Mouse (Mus musculus) ES-Bruce4 (cell line): ENCODE results near the gene Prl3c1. TPM values are rescaled to one million over a fixed set of nuclear protein-coding genes. Genes with fewer than 3 reads are reported as not detected.
"Not testable (repeated sequence)": the region's sequence is repeated elsewhere in the genome, so short reads cannot be mapped to it uniquely, and the experiment has no call there.

Experiments used
- H3K27ac ChIP-seq: 2 replicates; pipeline ENCODE4 v1.5.1; 2012; ENCODE audit warnings: low read length, inconsistent platforms; ENCODE audit not compliant: insufficient read depth
- H3K27me3 ChIP-seq: 2 replicates; pipeline ENCODE4 v1.6.1; 2012; ENCODE audit warnings: mild to moderate bottlenecking, low read length, inconsistent platforms; ENCODE audit not compliant: control insufficient read depth, poor library complexity, insufficient read depth, severe bottlenecking
- H3K36me3 ChIP-seq: 2 replicates; pipeline ENCODE4 v1.6.1; 2012; ENCODE audit warnings: inconsistent platforms, mild to moderate bottlenecking, low read length, moderate library complexity; ENCODE audit not compliant: control insufficient read depth, poor library complexity, insufficient read depth, severe bottlenecking
- H3K4me1 ChIP-seq: one replicate; pipeline ENCODE4 v1.8.1; 2011; ENCODE audit warnings: low read length; ENCODE audit not compliant: control insufficient read depth, insufficient read depth
- H3K4me3 ChIP-seq: 2 replicates; pipeline ENCODE4 v1.5.1; 2011; ENCODE audit warnings: low read depth, mild to moderate bottlenecking, low read length
- H3K9ac ChIP-seq: 2 replicates; pipeline ENCODE4 v1.6.1; 2012; ENCODE audit warnings: low read depth, mild to moderate bottlenecking, inconsistent platforms; ENCODE audit not compliant: poor library complexity, severe bottlenecking
- H3K9me3 ChIP-seq: replicated peaks from 2 replicates; pipeline ENCODE4 v1.6.1; 2012; ENCODE audit warnings: mild to moderate bottlenecking, low read length, inconsistent platforms; ENCODE audit not compliant: control insufficient read depth, poor library complexity, insufficient read depth, severe bottlenecking
- CTCF ChIP-seq: IDR thresholded peaks from one replicate; pipeline ENCODE4 v1.8.1; 2011; ENCODE audit warnings: low read depth, low read length
- EP300 ChIP-seq: IDR thresholded peaks from 2 replicates; pipeline ENCODE4 v1.6.1; 2011; ENCODE audit warnings: low read depth, low read length; ENCODE audit not compliant: insufficient read depth
- POLR2A ChIP-seq: IDR thresholded peaks from one replicate; pipeline ENCODE4 v1.8.1; 2011; ENCODE audit warnings: low read length; ENCODE audit not compliant: insufficient read depth
- polyA plus RNA-seq: library from polyadenylated mRNA; stranded (reverse); fragments of >200 nt; gene quantifications from 2 replicates; pipeline ENCODE4 v1.2.4, GENCODE M21; 2011; ENCODE audit warnings: low read depth; ENCODE audit not compliant: missing spikeins, insufficient read depth, insufficient read length

Gene Prl3c1
- not detected in 2 replicates for polyA plus RNA-seq

DNA sequence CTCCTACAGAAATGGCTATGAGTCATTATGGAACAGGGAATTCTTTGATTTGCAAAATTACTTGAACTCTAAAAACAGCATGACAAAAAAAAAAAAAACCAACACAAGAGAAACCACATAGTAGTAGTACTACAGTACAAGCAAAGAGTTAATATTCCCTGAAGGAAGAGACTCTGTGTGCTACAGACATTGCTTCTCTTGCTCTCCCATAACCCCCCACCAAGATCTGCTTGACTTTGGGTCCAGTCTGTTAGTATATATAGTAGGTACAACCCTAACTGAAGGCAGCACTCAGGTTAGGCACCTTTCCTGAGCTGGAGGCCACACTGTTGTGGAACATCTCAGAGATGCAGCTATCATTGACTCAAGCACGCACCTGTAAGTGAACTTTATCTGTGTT, at the start of gene Prl3c1:
Gene Prl3c1, plus strand, starts transcription at position 301 of the 400 bp plus-strand sequence.
- Histone ChIP-seq H3K27ac (no peak within 1 kb of the TSS), H3K4me1 (no peaks in the 10 kb centered on the region), H3K9me3 (no peaks in the 10 kb centered on the region; the same call in 1 of the 2 replicates), H3K36me3 (no peaks in the 10 kb centered on the region), H3K9ac (no peak within 1 kb of the TSS), H3K27me3 (no peaks in the 10 kb centered on the region), H3K4me3 (no peak within 1 kb of the TSS)
- TF ChIP-seq CTCF = no peak
- TF ChIP-seq POLR2A = no peak
- TF ChIP-seq EP300 = no peak

DNA sequence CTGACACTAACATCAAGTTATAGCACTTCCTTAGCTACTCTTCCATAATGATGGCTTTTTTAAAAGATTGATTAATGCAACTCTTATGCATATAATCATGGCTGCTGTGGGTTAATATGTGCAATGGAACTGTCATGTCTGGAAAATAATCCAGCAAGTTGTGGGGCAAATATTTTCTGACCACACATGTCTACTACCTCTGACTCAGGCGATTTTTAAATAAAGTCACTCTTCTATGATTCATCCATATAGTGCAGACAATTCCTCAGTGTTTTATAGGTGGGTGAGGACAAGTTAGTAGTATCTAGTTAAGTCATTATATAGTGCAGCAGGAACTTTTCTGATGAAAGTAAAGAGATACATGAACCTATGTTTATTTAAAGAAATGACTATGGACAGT, 48.2 kb upstream of the Prl3c1 start:
- Histone ChIP-seq H3K27me3 (no peaks in the 10 kb centered on the region), H3K9ac (no peak overlapping the region), H3K4me3 (no peak overlapping the region), H3K9me3 (no peaks in the 10 kb centered on the region), H3K27ac (no peak overlapping the region), H3K36me3 (no peaks in the 10 kb centered on the region), H3K4me1 (no peaks in the 10 kb centered on the region)
- TF ChIP-seq POLR2A = no peak
- TF ChIP-seq EP300 = no peak
- TF ChIP-seq CTCF = no peak

DNA sequence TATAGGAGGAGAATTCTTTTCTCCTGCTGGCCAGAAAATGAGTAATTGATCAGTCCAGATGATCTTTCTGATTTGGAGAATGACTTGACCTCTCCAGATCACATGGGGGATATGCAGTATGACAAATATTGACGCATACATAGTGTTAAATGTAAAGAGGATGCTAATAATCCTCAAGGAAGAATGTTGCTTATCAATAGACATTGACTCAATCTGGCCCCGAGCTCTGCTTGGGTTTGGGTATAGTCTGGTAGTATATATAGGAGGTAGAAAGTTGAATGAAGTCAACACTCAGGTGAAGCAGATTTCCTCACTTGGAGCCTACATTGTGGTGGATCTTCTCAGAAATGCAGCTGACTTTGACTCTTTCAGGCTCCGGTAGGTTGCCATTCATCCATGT, 40.0 kb upstream of the Prl3c1 start, which contains the start of gene Prl3d3:
Gene Prl3d3, plus strand, starts transcription at position 301 of the 400 bp plus-strand sequence.
- not testable (repeated sequence) for H3K4me1 ChIP-seq, H3K27ac ChIP-seq, H3K9ac ChIP-seq, H3K4me3 ChIP-seq, H3K9me3 ChIP-seq, H3K36me3 ChIP-seq, H3K27me3 ChIP-seq

DNA sequence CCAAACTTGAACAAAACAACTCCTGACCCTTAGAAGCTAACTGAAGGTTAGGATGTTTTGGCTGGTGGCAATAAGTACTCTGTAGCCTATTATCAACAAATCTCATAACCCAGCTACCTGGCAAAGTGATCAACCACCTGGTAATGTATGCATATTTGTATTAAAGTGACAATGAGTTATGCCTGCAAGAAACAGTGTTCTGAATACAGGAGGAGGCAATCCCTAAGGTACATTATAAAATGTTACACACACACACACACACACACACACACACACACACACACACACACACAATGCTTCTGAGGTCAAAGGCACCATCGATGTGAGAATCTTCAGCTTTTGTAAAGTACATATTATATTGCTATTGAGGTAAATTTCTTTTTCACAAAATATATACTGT, 45.1 kb downstream of the Prl3c1 start, which contains the start of gene Prl3b1:
Gene Prl3b1, plus strand, starts transcription at position 301 of the 400 bp plus-strand sequence.
- TF ChIP-seq EP300 (no peak), CTCF (no peak), POLR2A (no peak)
- Histone ChIP-seq H3K27me3 (no peaks in the 10 kb centered on the region), H3K4me3 (no peak within 1 kb of the TSS), H3K27ac (no peak within 1 kb of the TSS), H3K4me1 (no peaks in the 10 kb centered on the region), H3K36me3 (no peaks in the 10 kb centered on the region), H3K9ac (no peak within 1 kb of the TSS), H3K9me3 (no peaks in the 10 kb centered on the region)

Other genes starting within 250 kb of the Prl3c1 start
- not detected in 2 replicates for gene Prl, start 139.1 kb upstream of the Prl3c1 start, polyA plus RNA-seq
- gene Prl3d1, start 102.5 kb upstream of the Prl3c1 start, polyA plus RNA-seq = not detected in 2 replicates
- gene Prl3d2, start 75.0 kb upstream of the Prl3c1 start, polyA plus RNA-seq = not detected in 2 replicates
- not detected in 2 replicates for gene Prl3d3, start 39.9 kb upstream of the Prl3c1 start, polyA plus RNA-seq
- 6.4 and 13.7 TPM in 2 replicates for gene Prl3b1, start 45.2 kb downstream of the Prl3c1 start, polyA plus RNA-seq
- not detected in 2 replicates for gene Prl3a1, start 62.8 kb downstream of the Prl3c1 start, polyA plus RNA-seq
- not detected in 2 replicates for gene Prl6a1, start 116.0 kb downstream of the Prl3c1 start, polyA plus RNA-seq
- 1.0 and 2.0 TPM in 2 replicates for gene Prl8a2, start 149.0 kb downstream of the Prl3c1 start, polyA plus RNA-seq
- 3.6 and 11.0 TPM in 2 replicates for gene Prl2b1, start 194.2 kb downstream of the Prl3c1 start, polyA plus RNA-seq
- gene Prl8a6, start 242.0 kb downstream of the Prl3c1 start, polyA plus RNA-seq = 1.2 TPM in 1 of 2 replicates, not detected in the other